Mouse (Mus musculus) left cerebral cortex, adult 18-20 months (tissue): ENCODE results near the gene Preb. TPM values are rescaled to one million over a fixed set of nuclear protein-coding genes. Genes with fewer than 3 reads are reported as not detected.
A peak's percentile ranks its signal among the peaks of the same experiment; 100 is the strongest.

Source experiments
- DNase-seq, 2 experiments: peaks; one replicate each; pipeline ENCODE4 v3.0.0; 2021 to 2022; ENCODE audit warnings: low spot score in 2 of 2, mixed read lengths in 1 of 2
- long read RNA-seq, 2 experiments: library from polyadenylated mRNA; stranded (forward); transcript quantifications; one replicate each; pipeline ENCODE4 v2.0.0; 2021
- total RNA-seq, 2 experiments: library from RNA; stranded (reverse); gene quantifications; 2 replicates each; pipeline ENCODE4 v1.2.3; 2021

Preb gene
- total RNA-seq, result 100 to 1,000 TPM; 121 to 133 TPM
- long read RNA-seq, experiment 1, full-length matches to known transcripts, result 68 of 90 reads
- long read RNA-seq, experiment 1, partial matches to known transcripts, result 6 of 90 reads
- long read RNA-seq, experiment 1, other reads (novel, unspliced or antisense), result 16 of 90 reads
- long read RNA-seq, experiment 2, full-length matches to known transcripts, result 45 of 61 reads
- long read RNA-seq, experiment 2, partial matches to known transcripts, result 5 of 61 reads
- long read RNA-seq, experiment 2, other reads (novel, unspliced or antisense), result 11 of 61 reads

- peak; percentile 99 to 100 for DNase-seq
Observed at GRCm38 (mm10) chr5:30959966-30960501, at the start of gene Preb. TSS of gene Preb (minus strand) at chr5:30960361.

- peak; percentile 90 to 95 for DNase-seq
Observed at GRCm38 (mm10) chr5:31004184-31004583, 44.0 kb upstream of the Preb start.

- DNase-seq, result no peak
Observed at GRCm38 (mm10) chr5:31001560-31001959, 41.4 kb upstream of the Preb start.

GRCm38 (mm10) chr5:31000993-31001392 is 40.8 kb upstream of the Preb start:
- no peak for DNase-seq

- DNase-seq, result no peak
Observed at GRCm38 (mm10) chr5:31000122-31000521, 40.0 kb upstream of the Preb start.

GRCm38 (mm10) chr5:30999324-30999723 is 39.2 kb upstream of the Preb start:
- DNase-seq, result no peak

GRCm38 (mm10) chr5:30998306-30998705 is 38.1 kb upstream of the Preb start:
- DNase-seq, result no peak

GRCm38 (mm10) chr5:30994910-30995635 is 34.9 kb upstream of the Preb start:
- no peak for DNase-seq

- peak; percentile 14 to 36 for DNase-seq
Observed at GRCm38 (mm10) chr5:30994074-30994473, 33.9 kb upstream of the Preb start.

- peak; percentile 44 to 73 for DNase-seq
Observed at GRCm38 (mm10) chr5:30992980-30993676, 33.0 kb upstream of the Preb start.

GRCm38 (mm10) chr5:30982357-30982756 is 22.2 kb upstream of the Preb start:
- peak; percentile 22 to 33 for DNase-seq

GRCm38 (mm10) chr5:30974870-30975656 is 14.9 kb upstream of the Preb start:
- no peak for DNase-seq

GRCm38 (mm10) chr5:30969440-30969839 is 9.3 kb upstream of the Preb start:
- DNase-seq, result no peak

- no peak for DNase-seq
Observed at GRCm38 (mm10) chr5:30968416-30968815, 8.3 kb upstream of the Preb start, which contains the start of gene Tcf23. TSS of gene Tcf23 (plus strand) at chr5:30968662.

- no peak for DNase-seq
Observed at GRCm38 (mm10) chr5:30966189-30966588, 6.0 kb upstream of the Preb start.

- DNase-seq, result no peak
Observed at GRCm38 (mm10) chr5:30963916-30964315, 3.8 kb upstream of the Preb start.

- no peak for DNase-seq
Observed at GRCm38 (mm10) chr5:30961545-30962505, 1.7 kb upstream of the Preb start.

- DNase-seq, result no peak
Observed at GRCm38 (mm10) chr5:30960814-30961213, 653 bp upstream of the Preb start.

GRCm38 (mm10) chr5:30959198-30959854 is 835 bp downstream of the Preb start:
- DNase-seq, result no peak
